Mouse (Mus musculus) myocyte (in vitro differentiated cells): ENCODE measurements around the gene Lama2. TPM values are rescaled to one million over a fixed set of nuclear protein-coding genes. Genes with fewer than 3 reads are reported as not detected.
A peak's percentile ranks its signal among the peaks of the same experiment; 100 is the strongest.

Experiments used
- H3K27me3 ChIP-seq: one replicate; pipeline ENCODE4 v1.6.1; 2011; ENCODE audit not compliant: control insufficient read depth, insufficient read depth, insufficient read length
- H3K36me3 ChIP-seq: one replicate; pipeline ENCODE4 v1.6.1; 2011; ENCODE audit not compliant: control insufficient read depth, insufficient read depth
- H3K4me2 ChIP-seq: one replicate; pipeline ENCODE4 v1.6.1; 2011; ENCODE audit warnings: low read depth, control low read depth
- H3K4me3 ChIP-seq: one replicate; pipeline ENCODE4 v1.5.1; 2011; ENCODE audit warnings: mild to moderate bottlenecking, control low read depth, moderate library complexity
- H3K79me2 ChIP-seq: one replicate; pipeline ENCODE4 v1.6.1; 2011; ENCODE audit not compliant: control insufficient read depth, insufficient read depth
- H3ac ChIP-seq: one replicate; pipeline ENCODE4 v1.6.1; 2011; ENCODE audit not compliant: control insufficient read depth, insufficient read length
- CEBPB ChIP-seq: IDR thresholded peaks from 2 replicates; pipeline ENCODE4 v1.6.1; 2011; ENCODE audit warnings: mild to moderate bottlenecking, moderate library complexity; ENCODE audit not compliant: poor library complexity, insufficient read depth, severe bottlenecking
- E2F4 ChIP-seq: IDR thresholded peaks from one replicate; pipeline ENCODE4 v1.6.1; 2011; ENCODE audit warnings: mild to moderate bottlenecking, control low read depth, moderate library complexity; ENCODE audit not compliant: insufficient read depth
- MAX ChIP-seq: IDR thresholded peaks from one replicate; pipeline ENCODE4 v1.6.1; 2011; ENCODE audit warnings: low read depth, mild to moderate bottlenecking, control low read depth
- MYOD1 ChIP-seq, 3 experiments: IDR thresholded peaks; one replicate each; pipeline ENCODE4 v1.6.1; 2011; ENCODE audit warnings: control low read depth in 2 of 3, low read depth in 2 of 3, mild to moderate bottlenecking in 2 of 3, moderate library complexity in 1 of 3; ENCODE audit not compliant: insufficient read length in 2 of 3, control insufficient read depth in 1 of 3
- MYOG ChIP-seq, 3 experiments: IDR thresholded peaks; one replicate each; pipeline ENCODE4 v1.6.1; 2011; ENCODE audit warnings: control low read depth in 2 of 3, low read depth in 2 of 3, mild to moderate bottlenecking in 2 of 3; ENCODE audit not compliant: insufficient read length in 2 of 3, control insufficient read depth in 1 of 3, insufficient read depth in 1 of 3
- POLR2A ChIP-seq: IDR thresholded peaks from one replicate; pipeline ENCODE4 v1.6.1; 2011; ENCODE audit warnings: low read depth, mild to moderate bottlenecking, control low read depth, moderate library complexity; ENCODE audit not compliant: insufficient read length
- POLR2AphosphoS2 ChIP-seq: IDR thresholded peaks from one replicate; pipeline ENCODE4 v1.6.1; 2011; ENCODE audit warnings: low read depth, control low read depth; ENCODE audit not compliant: insufficient read length
- REST ChIP-seq: IDR thresholded peaks from one replicate; pipeline ENCODE4 v1.6.1; 2011; ENCODE audit warnings: mild to moderate bottlenecking, control low read depth, moderate library complexity; ENCODE audit not compliant: insufficient read depth, insufficient read length
- SRF ChIP-seq: IDR thresholded peaks from one replicate; pipeline ENCODE4 v1.6.1; 2011; ENCODE audit warnings: low read depth; ENCODE audit not compliant: control insufficient read depth, insufficient read length
- TCF12 ChIP-seq: IDR thresholded peaks from one replicate; pipeline ENCODE4 v1.6.1; 2011; ENCODE audit warnings: mild to moderate bottlenecking, control low read depth; ENCODE audit not compliant: poor library complexity, insufficient read depth, severe bottlenecking
- TCF3 ChIP-seq: IDR thresholded peaks from one replicate; pipeline ENCODE4 v1.6.1; 2011; ENCODE audit warnings: low read depth, control low read depth; ENCODE audit not compliant: insufficient read length
- USF1 ChIP-seq: IDR thresholded peaks from one replicate; pipeline ENCODE4 v1.6.1; 2011; ENCODE audit warnings: low read depth, mild to moderate bottlenecking, control low read depth, moderate library complexity
- polyA plus RNA-seq: library from polyadenylated mRNA; unstranded; fragments of >200 nt; fragmentation: generic; extraction: Trizol; gene quantifications from one replicate; pipeline ENCODE4 v1.2.1, GENCODE M21; 2012; ENCODE audit warnings: missing spikeins

Lama2 gene
- polyA plus RNA-seq, 1 experiment, result 15.1 TPM

- Histone ChIP-seq H3K36me3 (peaks cover 7% of the 10 kb centered on the region), H3K4me3 (no peak overlapping the region), H3K4me2 (no peak overlapping the region), H3K27me3 (no peaks in the 10 kb centered on the region), H3K79me2 (no peaks in the 10 kb centered on the region), H3ac (no peak overlapping the region)
- TF ChIP-seq POLR2AphosphoS2, result no peak
- no peak for TF ChIP-seq USF1
- no peak for TF ChIP-seq TCF3
- no peak for TF ChIP-seq POLR2A
- TF ChIP-seq REST, result no peak
- TF ChIP-seq MYOG (IDR thresholded peaks at IDR 0.05; ENCODE audit: control insufficient read depth in 1 of 3, insufficient read depth in 1 of 3, insufficient read length in 2 of 3, low read depth in 2 of 3), result no peak
- TF ChIP-seq TCF12, result no peak
- TF ChIP-seq SRF, result no peak
Measured at GRCm38 (mm10) chr10:27068794-27069435, 550.6 kb downstream of the Lama2 start.

- Histone ChIP-seq H3K4me2 (peak overlapping the region; percentile 48), H3K79me2 (no peaks in the 10 kb centered on the region), H3K27me3 (no peaks in the 10 kb centered on the region), H3ac (no peak overlapping the region), H3K36me3 (peaks cover under 1% of the 10 kb centered on the region), H3K4me3 (no peak overlapping the region)
- TF ChIP-seq TCF12 (no peak), USF1 (no peak), CEBPB (peak; percentile 55; the same call in 1 of the 2 replicates), TCF3 (no peak), MYOG (IDR thresholded peaks at IDR 0.05; ENCODE audit: control insufficient read depth in 1 of 3, insufficient read depth in 1 of 3, insufficient read length in 2 of 3, low read depth in 2 of 3) (no peak), REST (no peak), POLR2AphosphoS2 (no peak), MAX (no peak), MYOD1 (IDR thresholded peaks at IDR 0.05; ENCODE audit: control insufficient read depth in 1 of 3, insufficient read length in 2 of 3, low read depth in 2 of 3) (peak in 1 of 3 experiments; percentile 26), SRF (no peak)
Measured at GRCm38 (mm10) chr10:27063671-27064070, 555.9 kb downstream of the Lama2 start.

- H3K27me3 ChIP-seq, result no peaks in the 10 kb centered on the region
- no peak overlapping the region for H3ac ChIP-seq
- TF ChIP-seq TCF12, result no peak
- TF ChIP-seq REST, result no peak
- no peak for TF ChIP-seq MAX
- TF ChIP-seq E2F4, result no peak
- no peak for TF ChIP-seq TCF3
- TF ChIP-seq USF1, result no peak
- no peak for TF ChIP-seq POLR2AphosphoS2
- no peak for TF ChIP-seq POLR2A
- TF ChIP-seq SRF, result no peak
- TF ChIP-seq MYOD1 (IDR thresholded peaks at IDR 0.05; ENCODE audit: control insufficient read depth in 1 of 3, insufficient read length in 2 of 3, low read depth in 2 of 3), result no peak
- TF ChIP-seq CEBPB, result no peak
- no peak for TF ChIP-seq MYOG (IDR thresholded peaks at IDR 0.05; ENCODE audit: control insufficient read depth in 1 of 3, insufficient read depth in 1 of 3, insufficient read length in 2 of 3, low read depth in 2 of 3)
- no peak overlapping the region for H3K4me3 ChIP-seq
- H3K4me2 ChIP-seq, result no peak overlapping the region
- no peaks in the 10 kb centered on the region for H3K79me2 ChIP-seq
- H3K36me3 ChIP-seq, result peaks cover 5% of the 10 kb centered on the region
Measured at GRCm38 (mm10) chr10:27054488-27054887, 565.1 kb downstream of the Lama2 start.

GRCm38 (mm10) chr10:27047196-27047595 is 572.4 kb downstream of the Lama2 start:
- TF ChIP-seq CEBPB (no peak), E2F4 (no peak), REST (no peak), MYOD1 (IDR thresholded peaks at IDR 0.05; ENCODE audit: control insufficient read depth in 1 of 3, insufficient read length in 2 of 3, low read depth in 2 of 3) (no peak)
- Histone ChIP-seq H3K4me2 (no peak overlapping the region), H3K79me2 (no peaks in the 10 kb centered on the region), H3K4me3 (no peak overlapping the region), H3ac (no peak overlapping the region), H3K36me3 (peaks cover 6% of the 10 kb centered on the region), H3K27me3 (no peaks in the 10 kb centered on the region)

- H3ac ChIP-seq, result no peak overlapping the region
- TF ChIP-seq TCF3 (no peak), REST (no peak), SRF (no peak), TCF12 (no peak), MYOG (IDR thresholded peaks at IDR 0.05; ENCODE audit: control insufficient read depth in 1 of 3, insufficient read depth in 1 of 3, insufficient read length in 2 of 3, low read depth in 2 of 3) (no peak), E2F4 (no peak), MAX (no peak), MYOD1 (IDR thresholded peaks at IDR 0.05; ENCODE audit: control insufficient read depth in 1 of 3, insufficient read length in 2 of 3, low read depth in 2 of 3) (no peak), USF1 (no peak), CEBPB (no peak), POLR2A (no peak), POLR2AphosphoS2 (no peak)
- no peaks in the 10 kb centered on the region for H3K79me2 ChIP-seq
- H3K4me2 ChIP-seq, result no peak overlapping the region
- H3K36me3 ChIP-seq, result no peaks in the 10 kb centered on the region
- H3K4me3 ChIP-seq, result no peak overlapping the region
- no peaks in the 10 kb centered on the region for H3K27me3 ChIP-seq
Measured at GRCm38 (mm10) chr10:27041812-27042211, 577.7 kb downstream of the Lama2 start.
